Mouse (Mus musculus) megakaryocyte-erythroid progenitor cell, adult 5 weeks (primary cell): ENCODE measurements around the gene Klrb1b. TPM values are rescaled to one million over a fixed set of nuclear protein-coding genes. Genes with fewer than 3 reads are reported as not detected.

Source experiments
- polyA plus RNA-seq: library from polyadenylated mRNA; stranded (reverse); fragments of >175 nt; gene quantifications from 2 replicates; pipeline ENCODE4 v1.2.3, GENCODE M21; 2012

Klrb1b gene
- polyA plus RNA-seq = not detected in 2 replicates

DNA sequence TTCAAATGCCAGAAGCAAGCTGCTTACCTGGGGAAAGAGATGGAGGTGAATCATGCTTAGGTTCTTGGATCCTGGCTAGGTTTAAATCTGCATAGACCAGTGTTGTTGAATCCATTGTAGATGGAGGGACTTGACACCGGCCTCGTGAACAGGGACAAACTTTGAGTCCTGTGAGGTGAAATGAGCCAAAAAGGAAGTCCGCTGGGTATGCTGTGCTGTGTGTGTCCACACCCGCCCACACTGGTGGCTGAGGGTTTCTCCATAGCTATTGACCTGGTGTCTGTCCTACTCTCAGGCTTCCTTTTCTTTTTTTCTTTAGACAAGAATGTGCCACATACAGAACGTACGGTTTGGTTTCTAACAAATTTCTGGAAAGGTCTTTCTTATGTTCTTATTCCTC, at the start of gene Klrb1b, which contains the start of gene Gm44511:
TSS of gene Klrb1b (minus strand) at position 200 of the 400 bp plus-strand sequence.
TSS of gene Gm44511 (minus strand) at position 184 of the 400 bp plus-strand sequence.

DNA sequence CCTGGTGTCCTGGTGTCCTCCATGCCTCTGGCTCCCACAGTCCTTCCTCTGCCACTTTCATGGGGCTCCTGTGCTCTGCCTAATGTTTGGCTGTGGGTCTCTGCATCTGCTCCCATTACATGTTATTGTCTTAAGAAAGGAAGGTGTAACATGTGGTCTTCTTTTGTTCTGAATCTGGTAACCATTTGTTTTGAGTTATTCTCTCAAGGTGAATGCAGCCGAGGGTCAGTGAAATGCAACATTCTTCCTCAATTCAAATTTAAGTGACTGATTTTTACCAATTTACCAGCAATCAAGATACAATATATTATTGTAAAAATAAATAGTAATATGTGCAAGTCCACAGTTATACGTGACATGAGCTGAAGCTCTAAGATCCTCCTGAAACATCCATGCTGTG, 37.0 kb downstream of the Klrb1b start, which contains the start of gene Klrb1c:
TSS of gene Klrb1c (minus strand) at position 101 of the 400 bp plus-strand sequence.

Other genes starting within 250 kb of the Klrb1b start
- not detected in 2 replicates for gene A2ml1, start 244.7 kb downstream of the Klrb1b start, polyA plus RNA-seq
- gene Klrb1a, start 202.8 kb downstream of the Klrb1b start, polyA plus RNA-seq = not detected in 2 replicates
- gene Clec2h, start 163.9 kb downstream of the Klrb1b start, polyA plus RNA-seq = not detected in 2 replicates
- not detected in 2 replicates for gene Klrb1, start 103.3 kb downstream of the Klrb1b start, polyA plus RNA-seq
- gene Klrb1c, start 37.1 kb downstream of the Klrb1b start, polyA plus RNA-seq = 0.11 TPM in 1 of 2 replicates, not detected in the other
- gene Gm44511, start within 50 bp of the Klrb1b start, polyA plus RNA-seq = 0.17 and 0.31 TPM in 2 replicates
- gene Clec2i, start 61.3 kb upstream of the Klrb1b start, polyA plus RNA-seq = 0.35 and 0.40 TPM in 2 replicates
- gene BC035044, start 64.8 kb upstream of the Klrb1b start, polyA plus RNA-seq = 6.7 and 10.4 TPM in 2 replicates
- not detected in 2 replicates for gene Clec2g, start 108.0 kb upstream of the Klrb1b start, polyA plus RNA-seq
- gene Klrb1f, start 219.6 kb upstream of the Klrb1b start, polyA plus RNA-seq = 0.70 and 1.3 TPM in 2 replicates